ENCODE assay signal across 9 mouse cellular contexts in the genomic region with DNA sequence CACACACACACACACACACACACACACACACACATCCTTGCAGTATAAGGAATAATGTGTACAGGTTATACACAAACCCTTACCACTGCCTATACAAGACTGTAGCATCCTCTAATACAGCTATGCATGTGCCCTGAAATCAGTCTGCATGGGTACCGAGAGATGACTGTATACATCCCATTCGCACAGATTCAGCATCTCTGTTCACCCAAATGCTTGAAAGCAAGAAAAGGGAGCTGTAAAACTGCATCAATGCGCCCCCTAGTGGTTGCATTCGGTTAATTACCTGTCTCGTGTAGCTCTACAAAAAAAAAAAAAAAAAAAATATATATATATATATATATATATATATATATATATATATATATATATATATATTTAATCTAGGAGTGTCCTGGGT.
A peak's percentile ranks its signal among the peaks of the same experiment; 100 is the strongest.
DNase-seq lines count a peak whose midpoint lies in the region; ATAC-seq lines count a peak whose summit lies in the region.
"Had no signal": no experiment of that assay in that cellular context is flagged by ENCODE, and none has a peak within 500 bp of the region (broad histone marks: within the 10 kb centered on the region; RNA-seq: fewer than 3 reads in every experiment).

No protein-coding gene starts in this region.

- ATAC-seq in heart, embryonic 12.5 days (ENCODE audit: insufficient number of reproducible peaks, low FRiP score): no peak
- no peak; the same call in 1 of the 2 replicates for ATAC-seq in midbrain, embryonic 14.5 days (ENCODE audit: low FRiP score, low TSS enrichment)

- no peak overlapping the region for H3K27ac ChIP-seq in heart, embryonic 12.5 days (ENCODE audit: poor library complexity, severe bottlenecking)
- no peak overlapping the region for H3K27ac ChIP-seq in hindbrain, embryonic 10.5 days
- no peak overlapping the region for H3K27ac ChIP-seq in midbrain, embryonic 14.5 days (replicated peaks; ENCODE audit: low read depth, low read length)
- H3K27ac ChIP-seq: limb, embryonic 15.5 days had no signal

- no peaks in the 10 kb centered on the region for H3K9me3 ChIP-seq in heart, embryonic 12.5 days (replicated peaks)
- H3K9me3 ChIP-seq in hindbrain, embryonic 10.5 days: no peaks in the 10 kb centered on the region
- no peaks in the 10 kb centered on the region for H3K9me3 ChIP-seq in midbrain, embryonic 14.5 days (ENCODE audit: control insufficient read depth, low read length)
- H3K9me3 ChIP-seq: limb, embryonic 15.5 days had no signal

- 31% methylated on average over 5 of the region's 5 CpGs for WGBS in heart, embryonic 12.5 days
- WGBS in hindbrain, embryonic 10.5 days: 36% methylated on average over 5 of the region's 5 CpGs
- 15% methylated on average over 5 of the region's 5 CpGs for WGBS in midbrain, embryonic 14.5 days

- H3K9ac ChIP-seq in heart, embryonic 12.5 days: no peak overlapping the region
- no peak overlapping the region for H3K9ac ChIP-seq in midbrain, embryonic 14.5 days (replicated peaks; ENCODE audit: low read length)
- H3K9ac ChIP-seq: limb, embryonic 15.5 days had no signal

- no peaks in the 10 kb centered on the region for H3K36me3 ChIP-seq in heart, embryonic 12.5 days
- H3K36me3 ChIP-seq in hindbrain, embryonic 10.5 days: no peaks in the 10 kb centered on the region
- no peaks in the 10 kb centered on the region for H3K36me3 ChIP-seq in midbrain, embryonic 14.5 days (ENCODE audit: control insufficient read depth, insufficient read depth, low read length)
- H3K36me3 ChIP-seq: limb, embryonic 15.5 days had no signal

- no peak overlapping the region for H3K4me2 ChIP-seq in heart, embryonic 12.5 days
- H3K4me2 ChIP-seq in midbrain, embryonic 14.5 days (ENCODE audit: low read length): no peak overlapping the region
- H3K4me2 ChIP-seq: limb, embryonic 15.5 days had no signal

- H3K4me1 ChIP-seq in heart, embryonic 12.5 days (replicated peaks): no peaks in the 10 kb centered on the region
- 0 out of 2 replicates have a peak, but pooled peaks cover 4% of the 10 kb centered on the region for H3K4me1 ChIP-seq in hindbrain, embryonic 10.5 days (replicated peaks)
- H3K4me1 ChIP-seq in midbrain, embryonic 14.5 days (ENCODE audit: control insufficient read depth, insufficient read depth, low read length): peaks cover 7% of the 10 kb centered on the region; the same call in 1 of the 2 replicates
- H3K4me1 ChIP-seq: limb, embryonic 15.5 days had no signal

- DNase-seq in heart, adult 11 months: peak; percentile 57
- peak; percentile 58 to 59 for DNase-seq in adrenal gland, adult 18-20 months (ENCODE audit: low spot score in 2 of 2)
- peak; percentile 45 for DNase-seq in embryo, embryonic 9.5 days (ENCODE audit: extremely low spot score)
- DNase-seq in hindbrain, embryonic 10.5 days (ENCODE audit: low spot score): peak; percentile 50
- peak; percentile 71 to 88 for DNase-seq in left cerebral cortex, adult 18-20 months (ENCODE audit: low spot score in 2 of 2)
- peak; percentile 91 for DNase-seq in midbrain, embryonic 14.5 days
- DNase-seq in telencephalon, adult 2 months (ENCODE audit: low read depth, low spot score): peak; percentile 71

- H3K27me3 ChIP-seq in heart, embryonic 12.5 days (replicated peaks): no peaks in the 10 kb centered on the region
- no peaks in the 10 kb centered on the region for H3K27me3 ChIP-seq in hindbrain, embryonic 10.5 days (ENCODE audit: insufficient read depth, poor library complexity, severe bottlenecking)
- H3K27me3 ChIP-seq in midbrain, embryonic 14.5 days (ENCODE audit: control insufficient read depth, insufficient read depth, low read length): no peaks in the 10 kb centered on the region
- H3K27me3 ChIP-seq: limb, embryonic 15.5 days had no signal

- H3K4me3 ChIP-seq in heart, embryonic 12.5 days: no peak overlapping the region
- no peak overlapping the region for H3K4me3 ChIP-seq in hindbrain, embryonic 10.5 days
- H3K4me3 ChIP-seq in midbrain, embryonic 14.5 days (replicated peaks; ENCODE audit: low read depth, low read length): no peak overlapping the region
- H3K4me3 ChIP-seq: limb, embryonic 15.5 days had no signal
